Mouse (Mus musculus) adrenal gland, adult 18-20 months (tissue): ENCODE results near the gene Hspa12b. TPM values are rescaled to one million over a fixed set of nuclear protein-coding genes. Genes with fewer than 3 reads are reported as not detected.
A peak's percentile ranks its signal among the peaks of the same experiment; 100 is the strongest.
"Not testable (repeated sequence)": the region's sequence is repeated elsewhere in the genome, so short reads cannot be mapped to it uniquely, and the experiment has no call there.

ENCODE experiments used
- DNase-seq, 2 experiments: peaks; one replicate each; pipeline ENCODE4 v3.0.0; 2021 to 2022; ENCODE audit warnings: low spot score in 2 of 2
- long read RNA-seq, 2 experiments: library from polyadenylated mRNA; stranded (forward); transcript quantifications; one replicate each; pipeline ENCODE4 v2.0.0; 2021
- total RNA-seq, 2 experiments: library from RNA; stranded (reverse); gene quantifications; 1 replicate in 1 of 2; 2 replicates in 1 of 2; pipeline ENCODE4 v1.2.3; 2021

Hspa12b gene
- total RNA-seq: 10 to 100 TPM in 1 of 2 experiments, 1 to 10 TPM in 1; 8.4 to 11.1 TPM
- long read RNA-seq, experiment 1, partial matches to known transcripts: 1 of 5 reads
- long read RNA-seq, experiment 1, other reads (novel, unspliced or antisense): 2 of 5 reads
- long read RNA-seq, experiment 2, partial matches to known transcripts: 2 of 11 reads
- long read RNA-seq, experiment 2, other reads (novel, unspliced or antisense): 7 of 11 reads

DNA sequence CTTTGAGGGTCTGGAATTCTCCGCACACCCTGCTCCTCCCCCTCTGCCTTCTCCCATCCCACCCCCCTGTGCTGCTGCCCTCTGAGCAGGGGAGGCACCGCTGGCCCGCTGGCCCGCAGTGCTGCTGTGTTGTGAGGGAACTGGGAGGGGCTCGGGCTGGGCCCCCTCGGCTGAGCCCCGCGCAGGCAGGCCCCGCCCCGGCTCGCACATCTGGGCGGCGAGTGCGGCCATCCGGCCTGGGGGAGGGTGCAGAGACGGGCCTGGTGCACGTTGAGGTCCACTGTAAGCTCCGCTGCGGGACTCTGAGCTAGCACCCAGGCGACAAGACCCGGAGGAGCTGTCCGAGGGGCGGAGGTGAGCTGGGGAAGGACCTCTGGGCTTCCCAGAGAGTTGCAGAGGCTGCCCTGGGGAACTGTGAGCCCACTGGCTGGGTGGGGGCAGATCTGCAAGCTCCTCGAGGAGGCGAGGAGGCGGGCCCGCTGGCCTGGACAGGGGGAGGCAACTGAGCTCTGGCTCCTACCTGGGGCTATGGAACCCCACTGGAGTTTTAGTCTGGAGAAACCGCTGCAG lies at the start of gene Hspa12b:
Gene Hspa12b (plus strand): TSS at position 120 of the 570 bp plus-strand sequence.
- peak; percentile 42 to 58 for DNase-seq

DNA sequence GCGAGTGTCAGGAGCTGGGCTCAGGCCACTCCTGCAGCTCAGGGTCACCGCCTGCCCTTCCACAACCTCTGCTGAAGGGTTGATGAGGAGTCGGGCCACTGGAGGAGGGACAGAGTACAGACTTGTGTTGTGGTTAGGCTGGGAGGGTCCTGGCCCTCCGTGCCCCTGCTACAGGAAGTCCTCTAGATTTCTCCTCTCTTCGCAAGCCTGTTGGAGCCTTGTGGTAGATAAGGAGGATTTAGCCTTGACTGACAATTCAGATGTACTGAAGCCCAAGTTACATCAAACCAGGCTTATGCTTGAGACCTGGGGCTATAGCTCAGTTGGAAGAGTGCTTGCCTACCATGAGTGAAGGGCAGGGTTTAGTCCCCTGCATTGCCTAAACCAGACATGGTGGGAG lies 46.6 kb upstream of the Hspa12b start:
- no peak for DNase-seq

GRCm38 (mm10) chr2:131084206-131084605 lies 42.9 kb upstream of the Hspa12b start:
- DNase-seq: no peak

- DNase-seq: no peak
Measured at GRCm38 (mm10) chr2:131086667-131087390, 40.3 kb upstream of the Hspa12b start, which contains the start of gene Siglec1. TSS of gene Siglec1 (minus strand) at chr2:131086765.

- DNase-seq: no peak
Measured at GRCm38 (mm10) chr2:131088581-131088980, 38.5 kb upstream of the Hspa12b start.

GRCm38 (mm10) chr2:131089634-131090033 lies 37.4 kb upstream of the Hspa12b start:
- no peak for DNase-seq

GRCm38 (mm10) chr2:131090852-131091251 lies 36.2 kb upstream of the Hspa12b start:
- peak in 1 of 2 experiments; percentile 20 for DNase-seq

- peak in 1 of 2 experiments; percentile 11 for DNase-seq
Measured at GRCm38 (mm10) chr2:131093577-131093976, 33.5 kb upstream of the Hspa12b start.

- DNase-seq: peak; percentile 76 to 80
Measured at GRCm38 (mm10) chr2:131094823-131095222, 32.3 kb upstream of the Hspa12b start.

DNA sequence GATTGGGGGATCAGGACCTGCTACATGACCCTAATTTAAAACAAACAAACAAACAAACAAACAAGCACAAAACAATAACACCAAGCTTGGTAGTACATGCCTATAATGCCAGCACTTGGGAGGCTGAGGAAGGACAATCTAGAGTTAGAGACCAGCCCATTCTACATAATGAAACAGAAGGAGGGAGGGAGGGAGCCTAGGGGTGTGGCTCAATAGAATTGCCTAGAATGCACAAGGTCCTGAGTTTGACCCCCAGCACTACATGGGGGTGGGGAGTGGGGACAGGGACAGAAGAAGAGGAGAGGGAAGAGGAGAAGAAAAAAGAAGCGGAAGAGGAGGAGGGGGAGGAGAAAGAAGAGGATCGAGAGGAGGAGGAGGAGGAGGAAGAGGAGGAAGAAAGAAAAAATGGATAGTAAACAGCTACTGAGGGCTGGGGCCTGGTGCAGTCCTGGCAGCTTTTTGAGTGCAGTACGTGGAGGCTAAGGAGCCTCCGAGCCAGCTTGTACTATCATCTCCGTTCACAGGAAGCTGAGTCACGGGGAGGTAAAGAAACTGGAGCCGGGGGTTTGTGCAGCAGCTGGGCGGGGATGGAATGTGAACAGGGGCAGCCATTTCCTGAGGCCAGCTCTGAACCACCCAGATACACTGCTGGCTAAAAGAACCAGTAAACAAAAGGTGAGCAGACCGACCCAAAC lies 30.8 kb upstream of the Hspa12b start:
- DNase-seq: no peak

- DNase-seq: no peak
Measured at GRCm38 (mm10) chr2:131097087-131097486, 30.0 kb upstream of the Hspa12b start.

- DNase-seq: no peak
Measured at GRCm38 (mm10) chr2:131101530-131101929, 25.6 kb upstream of the Hspa12b start.

DNA sequence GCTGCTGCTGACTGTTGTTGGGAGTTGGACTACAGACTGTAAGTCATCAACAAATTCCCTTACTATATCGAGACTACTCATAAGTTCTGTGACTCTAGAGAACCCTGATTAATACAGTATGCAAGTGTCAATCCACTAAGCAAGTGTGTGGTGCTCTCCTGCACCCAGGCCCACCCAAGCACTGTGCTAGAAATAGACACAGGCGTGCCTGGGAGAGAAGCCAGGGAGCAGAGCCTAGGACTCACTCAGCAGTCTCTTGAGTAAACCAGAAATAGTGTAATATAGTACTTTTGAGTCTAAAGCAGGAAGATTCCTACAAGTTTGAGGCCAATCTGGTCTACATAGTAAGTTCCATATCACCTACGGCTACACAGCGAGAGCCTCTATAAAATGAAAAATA lies 23.1 kb upstream of the Hspa12b start:
- DNase-seq: no peak

DNA sequence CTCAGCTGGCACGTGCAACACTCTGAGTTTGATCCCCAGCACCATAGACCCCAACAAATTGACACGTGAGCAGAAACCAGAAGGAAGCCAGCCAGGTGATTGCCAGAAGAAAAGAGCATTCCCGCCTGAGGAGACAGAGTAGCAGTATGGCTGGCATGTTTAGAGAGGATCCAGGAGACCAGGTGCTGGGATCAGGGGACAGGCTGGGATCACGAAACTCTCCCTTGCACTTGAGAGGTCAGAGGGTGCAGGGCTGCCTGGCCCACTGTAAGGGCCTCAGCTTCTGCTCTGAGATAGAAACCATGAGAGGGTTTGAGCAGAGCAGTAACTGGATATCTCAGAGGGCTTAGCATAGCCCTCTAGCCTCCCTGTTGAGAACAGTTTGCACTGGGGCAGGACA lies 22.0 kb upstream of the Hspa12b start:
- not testable (repeated sequence) for DNase-seq

GRCm38 (mm10) chr2:131105989-131106388 lies 21.1 kb upstream of the Hspa12b start:
- DNase-seq: peak in 1 of 2 experiments; percentile 0

DNA sequence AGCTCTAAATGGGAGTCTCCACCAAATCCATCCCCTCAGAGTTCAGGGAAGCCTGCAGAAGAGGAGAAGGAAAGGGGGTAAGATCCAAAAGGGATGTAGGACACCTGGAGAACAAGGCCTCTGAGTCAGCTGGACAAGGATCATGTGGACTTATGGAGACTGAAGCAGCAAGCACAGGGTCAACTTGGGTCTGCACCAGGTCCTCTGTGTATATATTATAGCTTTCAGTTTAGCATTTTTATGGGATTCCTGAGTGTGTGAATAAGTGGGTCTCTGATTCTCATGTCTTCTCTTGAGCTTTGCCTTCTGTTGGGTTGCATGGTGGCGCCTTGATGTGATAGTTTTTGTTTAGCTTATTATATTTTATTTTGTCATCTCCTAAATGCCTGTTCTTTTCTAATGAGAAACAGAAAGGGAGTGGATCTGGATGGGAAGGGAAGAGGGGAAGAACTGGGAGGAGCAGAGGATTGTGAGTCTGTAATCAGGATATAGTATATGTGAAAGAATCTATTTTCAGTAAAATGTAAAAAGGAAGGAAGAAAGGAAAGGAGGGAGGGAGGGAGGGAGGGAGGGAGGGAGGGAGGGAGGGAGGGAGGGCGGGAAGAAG lies 8.0 kb upstream of the Hspa12b start:
- DNase-seq: no peak

DNA sequence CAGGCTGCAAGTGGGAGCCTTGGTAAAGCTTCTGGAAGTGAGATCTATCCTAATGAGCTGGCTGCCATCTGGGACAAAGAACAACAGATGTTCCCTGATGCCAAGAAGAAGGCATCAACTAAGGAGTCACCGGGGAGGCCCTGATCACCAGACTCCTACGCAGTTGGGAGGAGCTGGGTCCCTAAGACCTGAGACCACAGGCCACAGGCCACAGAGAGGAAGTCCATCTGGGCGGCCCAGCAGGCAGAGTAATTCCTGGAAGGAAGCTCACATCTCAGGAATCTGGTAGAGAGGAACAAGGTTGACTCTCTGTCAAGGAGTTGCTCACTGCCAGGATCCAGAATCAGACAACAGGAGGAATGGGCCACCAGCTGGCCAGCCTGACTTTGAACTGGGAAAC lies 2.9 kb upstream of the Hspa12b start:
- DNase-seq: no peak

GRCm38 (mm10) chr2:131125157-131125963 lies 1.7 kb upstream of the Hspa12b start:
- DNase-seq: no peak

DNA sequence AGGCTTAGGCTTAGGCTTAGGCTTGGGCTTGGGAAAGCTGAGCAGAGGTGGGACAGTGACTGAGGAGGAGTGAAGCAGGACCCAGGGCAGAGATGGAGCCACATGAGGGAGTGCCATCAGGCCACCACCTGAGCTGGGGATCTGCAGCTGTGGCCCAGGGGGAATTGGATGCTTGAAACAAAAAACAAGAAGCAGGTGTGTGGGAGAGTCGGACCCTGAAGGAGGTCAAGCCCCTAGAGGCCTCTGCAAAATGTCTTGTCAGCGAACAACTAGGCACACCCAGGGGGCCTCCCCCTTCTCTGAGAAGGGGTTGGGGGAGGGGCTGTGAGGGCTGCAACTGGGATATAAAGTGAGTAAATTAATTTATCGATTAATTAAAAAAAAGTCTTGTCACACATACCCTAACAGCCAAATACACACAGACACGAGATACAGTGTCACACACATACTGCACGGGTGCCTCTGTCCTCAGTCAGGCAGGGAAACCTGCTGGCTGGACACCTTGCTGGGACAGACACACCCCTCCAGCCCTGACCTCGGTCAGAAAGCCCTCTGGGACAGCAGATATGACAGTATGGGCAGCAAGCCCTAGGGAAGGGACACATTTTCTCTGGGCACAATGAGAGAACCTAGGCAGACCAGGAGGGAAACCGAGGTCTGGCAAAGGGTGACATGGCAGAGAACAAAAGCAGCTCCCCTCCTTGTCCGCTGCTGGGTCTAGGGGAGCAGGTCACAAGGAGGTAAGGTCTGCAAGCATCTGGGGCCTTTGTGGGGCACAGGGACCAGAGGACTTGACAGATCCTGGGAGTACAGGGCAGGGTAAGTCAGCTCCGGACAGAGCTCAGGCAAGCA lies 890 bp upstream of the Hspa12b start:
- DNase-seq: no peak
